Mouse (Mus musculus) brain, embryonic 14.5 days (tissue): Measurements from ENCODE around the gene Sf3b5.

Source experiments
- CTCF ChIP-seq: fragments of 200-500 bp; IDR thresholded peaks from 2 replicates; pipeline ENCODE4 v1.5.1; 2012; ENCODE audit warnings: inconsistent platforms, mild to moderate bottlenecking, moderate library complexity, borderline replicate concordance; ENCODE audit not compliant: insufficient read depth, insufficient read length; ENCODE audit errors: extremely low read depth
- POLR2A ChIP-seq: fragments of 200-500 bp; IDR thresholded peaks from 2 replicates; pipeline ENCODE4 v1.6.1; 2012; ENCODE audit warnings: mild to moderate bottlenecking, inconsistent platforms, borderline replicate concordance; ENCODE audit not compliant: poor library complexity, insufficient read depth, insufficient read length, severe bottlenecking; ENCODE audit errors: extremely low read depth

DNA sequence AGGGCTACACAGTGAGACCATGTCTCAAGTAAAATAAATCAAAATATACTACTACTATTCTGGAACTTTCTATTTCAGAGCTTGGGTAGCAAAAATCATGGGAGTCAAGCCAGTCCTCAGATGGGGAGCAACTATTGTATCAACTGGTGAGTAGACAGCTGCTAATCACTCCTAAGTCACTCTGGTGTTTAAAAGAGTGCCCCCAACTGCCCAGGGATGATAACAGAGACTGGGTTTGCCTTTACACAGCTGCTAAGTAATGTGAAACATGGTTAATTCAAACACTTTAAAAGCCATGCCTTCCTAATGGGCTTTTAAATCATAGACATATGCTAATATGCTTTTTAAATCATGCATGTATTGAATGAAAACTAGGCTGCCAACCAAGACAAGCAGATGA is 42.9 kb upstream of the Sf3b5 start:
- TF ChIP-seq CTCF (no peak), POLR2A (no peak)
